Mouse (Mus musculus): Measurements from ENCODE around the gene Slc24a3.

Slc24a3 gene

GRCm38 (mm10) chr2:145631799-145632174 lies 464.2 kb downstream of the Slc24a3 start:
- Histone ChIP-seq H3K36me3 (ENCODE audit: control insufficient read depth, insufficient read depth, low read length, poor library complexity, severe bottlenecking) (no peaks in the 10 kb centered on the region), H3K27me3 (ENCODE audit: control insufficient read depth, insufficient read depth, low read length, poor library complexity, severe bottlenecking) (no peaks in the 10 kb centered on the region)
- no peak for DNase-seq (ENCODE audit: low read depth, low spot score)

- H3K36me3 ChIP-seq (ENCODE audit: control insufficient read depth, insufficient read depth, low read length, poor library complexity, severe bottlenecking): no peaks in the 10 kb centered on the region
- no peak for DNase-seq (ENCODE audit: low read depth, low spot score)
- no peaks in the 10 kb centered on the region for H3K27me3 ChIP-seq (ENCODE audit: control insufficient read depth, insufficient read depth, low read length, poor library complexity, severe bottlenecking)
Measured at GRCm38 (mm10) chr2:145633811-145634210, 466.3 kb downstream of the Slc24a3 start.

DNA sequence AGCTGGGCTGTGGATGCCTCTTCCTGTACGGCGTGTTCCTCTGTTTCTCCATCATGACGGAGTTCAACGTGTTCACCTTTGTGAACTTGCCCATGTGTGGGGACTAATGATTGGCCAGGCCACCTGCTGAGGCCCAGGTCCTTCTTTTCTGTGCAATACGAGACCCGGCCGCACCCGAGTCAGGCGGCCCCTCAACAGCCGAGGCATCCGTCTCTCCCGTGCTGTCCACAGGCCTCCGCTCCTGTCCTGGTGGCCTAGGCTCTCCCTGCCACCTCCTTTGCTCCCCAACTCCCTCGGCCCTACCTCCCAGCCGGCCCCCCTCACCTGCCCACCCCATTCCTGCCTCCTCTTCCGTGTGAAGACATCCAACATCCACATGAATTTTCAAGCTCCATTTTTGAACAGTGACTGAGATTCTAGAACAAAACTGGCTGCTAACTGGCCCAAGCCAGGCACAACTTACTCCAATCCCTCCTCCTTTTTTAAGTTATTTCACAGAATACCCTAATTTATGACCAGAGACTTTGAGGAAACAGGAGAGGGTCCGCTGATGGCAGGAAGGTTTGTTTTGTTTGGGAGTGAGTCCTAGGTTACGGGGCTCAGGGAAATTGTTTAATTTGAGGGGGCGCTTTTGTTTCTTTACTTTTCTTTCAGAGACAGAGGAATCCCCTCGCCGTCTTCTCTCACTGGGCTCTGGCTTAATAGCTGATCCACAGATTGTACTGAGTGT lies 472.9 kb downstream of the Slc24a3 start:
- DNase-seq (ENCODE audit: low read depth, low spot score): no peak
- Histone ChIP-seq H3K36me3 (ENCODE audit: control insufficient read depth, insufficient read depth, low read length, poor library complexity, severe bottlenecking) (no peaks in the 10 kb centered on the region), H3K27me3 (ENCODE audit: control insufficient read depth, insufficient read depth, low read length, poor library complexity, severe bottlenecking) (no peaks in the 10 kb centered on the region)

DNA sequence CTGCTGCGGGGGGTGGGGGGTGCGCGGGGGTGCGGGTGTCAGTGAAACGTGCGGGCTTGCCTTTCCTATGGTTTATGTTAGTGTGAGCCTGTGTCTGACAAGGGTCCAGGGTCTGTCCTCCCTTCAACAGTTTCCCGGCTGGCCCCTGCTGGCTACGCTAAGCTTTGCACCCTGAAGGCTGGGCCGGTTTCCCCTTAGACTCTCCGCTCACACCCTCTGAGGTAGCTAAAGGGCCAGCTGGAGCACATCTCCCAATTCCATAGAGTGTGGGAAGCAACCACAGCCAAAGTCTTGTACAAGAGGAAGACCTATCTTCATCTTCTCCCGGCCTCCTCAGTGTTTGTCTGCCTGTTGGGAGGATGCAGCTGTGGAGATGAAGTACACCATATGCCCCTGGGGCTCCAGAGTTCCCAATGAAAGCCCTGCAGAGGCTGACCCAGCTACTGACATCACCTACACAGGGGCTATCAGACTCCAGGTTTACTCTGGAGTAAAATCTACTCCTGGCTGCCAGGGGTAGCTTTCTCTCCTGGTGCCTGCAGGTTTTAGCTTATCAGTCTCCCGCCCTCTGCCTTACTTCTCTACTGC lies 487.9 kb downstream of the Slc24a3 start:
- no peak for DNase-seq (ENCODE audit: low read depth, low spot score)
- H3K36me3 ChIP-seq (ENCODE audit: control insufficient read depth, insufficient read depth, low read length, poor library complexity, severe bottlenecking): no peaks in the 10 kb centered on the region
- H3K27me3 ChIP-seq (ENCODE audit: control insufficient read depth, insufficient read depth, low read length, poor library complexity, severe bottlenecking): no peaks in the 10 kb centered on the region

DNA sequence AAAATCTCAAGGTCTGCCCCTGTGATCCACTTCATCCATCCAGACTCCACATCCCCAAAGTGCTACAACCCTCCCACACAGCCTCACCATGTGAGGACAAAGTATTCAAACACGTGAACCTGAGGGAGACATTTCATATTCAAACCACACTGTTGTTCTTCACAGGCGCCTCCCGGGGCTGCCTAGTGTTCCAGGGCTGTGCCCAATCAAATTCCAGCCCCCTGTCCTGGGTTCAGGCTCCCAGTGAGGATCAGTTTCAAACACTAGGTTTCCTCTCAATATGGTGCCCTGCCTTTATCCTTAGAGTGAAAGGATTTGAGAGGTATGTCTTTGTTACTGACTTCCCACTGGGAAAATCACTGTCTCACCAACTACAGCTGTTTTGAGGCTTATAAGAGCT lies 488.6 kb downstream of the Slc24a3 start:
- Histone ChIP-seq H3K36me3 (ENCODE audit: control insufficient read depth, insufficient read depth, low read length, poor library complexity, severe bottlenecking) (no peaks in the 10 kb centered on the region), H3K27me3 (ENCODE audit: control insufficient read depth, insufficient read depth, low read length, poor library complexity, severe bottlenecking) (no peaks in the 10 kb centered on the region)
- no peak for DNase-seq (ENCODE audit: low read depth, low spot score)

GRCm38 (mm10) chr2:145656716-145657115 lies 489.2 kb downstream of the Slc24a3 start:
- Histone ChIP-seq H3K36me3 (ENCODE audit: control insufficient read depth, insufficient read depth, low read length, poor library complexity, severe bottlenecking) (no peaks in the 10 kb centered on the region), H3K27me3 (ENCODE audit: control insufficient read depth, insufficient read depth, low read length, poor library complexity, severe bottlenecking) (no peaks in the 10 kb centered on the region)
- no peak for DNase-seq (ENCODE audit: low read depth, low spot score)

- DNase-seq (ENCODE audit: low read depth, low spot score): no peak
- Histone ChIP-seq H3K27me3 (ENCODE audit: control insufficient read depth, insufficient read depth, low read length, poor library complexity, severe bottlenecking) (no peaks in the 10 kb centered on the region), H3K36me3 (ENCODE audit: control insufficient read depth, insufficient read depth, low read length, poor library complexity, severe bottlenecking) (no peaks in the 10 kb centered on the region)
Measured at GRCm38 (mm10) chr2:145661242-145661641, 493.7 kb downstream of the Slc24a3 start.

DNA sequence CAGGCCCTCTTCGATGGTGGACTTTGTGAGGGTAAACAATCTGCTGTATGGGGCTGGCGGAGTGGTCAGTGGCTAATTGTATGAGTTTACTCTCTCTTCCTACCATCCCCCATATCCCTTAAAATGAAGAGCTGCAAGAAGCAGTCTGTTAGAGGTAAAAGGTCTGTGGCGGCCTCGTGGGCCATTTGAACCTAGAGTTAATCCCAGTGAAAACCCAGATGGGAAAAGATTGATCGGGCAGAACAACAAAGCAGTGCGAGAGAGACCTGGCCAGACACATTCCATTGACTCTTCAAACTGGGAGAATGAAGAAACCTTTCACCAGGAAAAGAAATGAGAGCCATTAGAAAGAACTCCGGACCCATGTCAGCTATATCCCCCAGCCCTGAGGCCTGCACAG lies 496.3 kb downstream of the Slc24a3 start:
- Histone ChIP-seq H3K27me3 (ENCODE audit: control insufficient read depth, insufficient read depth, low read length, poor library complexity, severe bottlenecking) (no peaks in the 10 kb centered on the region), H3K36me3 (ENCODE audit: control insufficient read depth, insufficient read depth, low read length, poor library complexity, severe bottlenecking) (no peaks in the 10 kb centered on the region)
- DNase-seq (ENCODE audit: low read depth, low spot score): no peak

- H3K27me3 ChIP-seq (ENCODE audit: control insufficient read depth, insufficient read depth, low read length, poor library complexity, severe bottlenecking): no peaks in the 10 kb centered on the region
- no peak for DNase-seq (ENCODE audit: low read depth, low spot score)
- no peaks in the 10 kb centered on the region for H3K36me3 ChIP-seq (ENCODE audit: control insufficient read depth, insufficient read depth, low read length, poor library complexity, severe bottlenecking)
Measured at GRCm38 (mm10) chr2:145664311-145664710, 496.8 kb downstream of the Slc24a3 start.

GRCm38 (mm10) chr2:145668135-145668534 lies 500.6 kb downstream of the Slc24a3 start:
- DNase-seq (ENCODE audit: low read depth, low spot score): no peak
- Histone ChIP-seq H3K36me3 (ENCODE audit: control insufficient read depth, insufficient read depth, low read length, poor library complexity, severe bottlenecking) (no peaks in the 10 kb centered on the region), H3K27me3 (ENCODE audit: control insufficient read depth, insufficient read depth, low read length, poor library complexity, severe bottlenecking) (no peaks in the 10 kb centered on the region)

- DNase-seq (ENCODE audit: low read depth, low spot score): no peak
- no peaks in the 10 kb centered on the region for H3K36me3 ChIP-seq (ENCODE audit: control insufficient read depth, insufficient read depth, low read length, poor library complexity, severe bottlenecking)
- H3K27me3 ChIP-seq (ENCODE audit: control insufficient read depth, insufficient read depth, low read length, poor library complexity, severe bottlenecking): no peaks in the 10 kb centered on the region
Measured at GRCm38 (mm10) chr2:145670131-145670530, 502.6 kb downstream of the Slc24a3 start.

GRCm38 (mm10) chr2:145674496-145675141 lies 507.1 kb downstream of the Slc24a3 start:
- DNase-seq (ENCODE audit: low read depth, low spot score): no peak
- H3K36me3 ChIP-seq (ENCODE audit: control insufficient read depth, insufficient read depth, low read length, poor library complexity, severe bottlenecking): no peaks in the 10 kb centered on the region
- H3K27me3 ChIP-seq (ENCODE audit: control insufficient read depth, insufficient read depth, low read length, poor library complexity, severe bottlenecking): no peaks in the 10 kb centered on the region

DNA sequence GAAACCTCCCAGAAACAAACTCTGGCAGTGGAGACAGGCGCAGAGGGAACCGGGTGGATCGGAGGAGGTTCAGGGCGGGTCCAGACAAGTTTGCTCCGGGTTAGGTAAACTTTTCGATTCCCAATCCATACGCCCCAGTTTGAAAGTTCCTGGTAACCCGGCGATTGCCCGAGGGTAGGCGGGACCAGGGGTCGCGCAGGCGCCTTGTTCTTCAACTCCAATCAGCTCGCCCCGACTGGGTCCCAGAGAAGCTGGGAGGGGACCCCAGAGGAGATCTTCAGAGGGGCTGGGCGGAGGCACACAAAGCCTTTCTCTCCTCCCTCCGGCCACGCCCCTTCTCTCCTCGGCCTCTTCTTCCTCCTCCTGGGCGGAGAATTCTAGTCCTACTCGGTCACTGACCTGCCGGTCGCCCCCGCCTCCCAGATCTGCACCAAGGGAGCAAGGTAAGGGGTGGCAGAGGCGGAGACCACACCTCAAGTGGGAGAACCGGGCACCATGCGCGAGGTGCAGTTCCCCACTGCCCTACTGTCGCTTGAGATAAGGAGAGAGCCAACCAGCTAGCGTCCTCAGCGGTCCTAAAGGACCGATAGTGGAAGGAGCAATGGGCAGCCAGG lies 507.7 kb downstream of the Slc24a3 start, which contains the start of gene Rin2:
Gene Rin2, plus strand, starts transcription at position 74 of the 614 bp plus-strand sequence.
- Histone ChIP-seq H3K27me3 (ENCODE audit: control insufficient read depth, insufficient read depth, low read length, poor library complexity, severe bottlenecking) (no peaks in the 10 kb centered on the region), H3K36me3 (ENCODE audit: control insufficient read depth, insufficient read depth, low read length, poor library complexity, severe bottlenecking) (no peaks in the 10 kb centered on the region)
- DNase-seq (ENCODE audit: low read depth, low spot score): no peak

DNA sequence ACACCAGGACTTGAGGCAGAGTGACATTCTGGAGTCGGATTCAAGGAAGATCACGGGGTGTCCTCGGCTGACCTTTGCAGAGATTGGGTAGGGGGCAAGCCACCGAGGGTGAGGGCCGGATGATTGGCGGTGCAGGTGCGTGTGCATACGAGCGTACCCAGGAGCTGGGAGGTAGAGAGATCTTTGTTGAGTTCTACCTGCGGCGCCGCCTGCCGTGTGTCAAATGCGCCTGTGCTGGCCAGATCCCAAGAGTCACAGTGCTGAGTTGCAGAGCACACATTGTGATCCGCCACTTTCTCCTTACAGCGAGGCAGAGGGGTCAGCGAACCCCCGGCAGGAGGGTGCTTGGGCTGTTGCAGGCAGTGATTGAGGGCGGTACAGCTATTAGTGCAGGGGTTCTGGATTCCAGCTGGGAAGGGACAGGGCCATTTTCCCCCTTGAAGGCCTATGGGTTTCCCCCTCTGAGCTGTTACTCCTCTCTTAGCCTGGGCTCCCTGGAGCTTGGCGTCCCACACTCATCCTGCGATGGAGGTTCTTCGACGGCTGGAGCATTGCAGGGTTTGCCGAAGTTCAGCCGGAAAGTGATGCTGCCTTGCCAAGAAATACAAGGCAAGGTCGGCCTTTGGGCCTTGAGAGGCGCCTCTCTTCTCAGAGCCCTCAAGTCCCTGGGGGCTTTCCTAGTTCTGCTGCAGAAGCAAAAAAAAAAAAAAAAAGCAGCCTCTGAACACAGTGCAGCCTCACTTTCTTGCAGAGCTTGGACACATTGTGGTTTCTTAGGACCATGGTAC lies 508.4 kb downstream of the Slc24a3 start:
- no peak for DNase-seq (ENCODE audit: low read depth, low spot score)
- H3K27me3 ChIP-seq (ENCODE audit: control insufficient read depth, insufficient read depth, low read length, poor library complexity, severe bottlenecking): no peaks in the 10 kb centered on the region
- H3K36me3 ChIP-seq (ENCODE audit: control insufficient read depth, insufficient read depth, low read length, poor library complexity, severe bottlenecking): no peaks in the 10 kb centered on the region

Data from splenic B cell, adult 2 months (primary cell).